Mouse (Mus musculus) central nervous system, embryonic 14 days (tissue): Measurements from ENCODE around the gene D730048I06Rik. TPM values are rescaled to one million over a fixed set of nuclear protein-coding genes. Genes with fewer than 3 reads are reported as not detected.

ENCODE experiments used
- polyA plus RNA-seq: library from polyadenylated mRNA; depleted of rRNA; stranded (reverse); fragments of >200 nt; gene quantifications from 2 replicates; pipeline ENCODE4 v1.2.3, GENCODE M21; 2012; rRNA removed

D730048I06Rik gene
- not detected in 2 replicates for polyA plus RNA-seq

DNA sequence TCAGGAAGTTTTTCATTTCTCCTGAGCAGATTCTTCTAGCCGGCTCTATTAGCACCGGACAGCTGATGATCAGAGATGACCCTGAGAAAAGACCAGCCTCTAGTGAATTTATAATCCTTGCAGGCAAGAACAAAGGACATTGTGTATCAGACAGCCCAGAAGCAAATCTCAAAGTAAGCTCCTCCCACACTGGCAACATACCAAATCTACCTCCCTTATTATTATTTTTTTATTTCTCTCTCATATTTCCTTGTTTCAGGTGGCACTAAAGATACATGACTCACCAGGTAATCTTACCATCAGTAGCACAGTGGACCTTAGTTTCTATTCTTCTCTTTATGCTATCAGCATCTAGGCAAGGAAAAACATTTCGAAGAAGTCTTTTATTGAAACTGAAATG is at the start of gene D730048I06Rik, which contains the start of gene Gm27235:
D730048I06Rik (minus strand) TSS at position 112 of the 400 bp plus-strand sequence.
Gm27235 (minus strand) TSS at position 101 of the 400 bp plus-strand sequence.

DNA sequence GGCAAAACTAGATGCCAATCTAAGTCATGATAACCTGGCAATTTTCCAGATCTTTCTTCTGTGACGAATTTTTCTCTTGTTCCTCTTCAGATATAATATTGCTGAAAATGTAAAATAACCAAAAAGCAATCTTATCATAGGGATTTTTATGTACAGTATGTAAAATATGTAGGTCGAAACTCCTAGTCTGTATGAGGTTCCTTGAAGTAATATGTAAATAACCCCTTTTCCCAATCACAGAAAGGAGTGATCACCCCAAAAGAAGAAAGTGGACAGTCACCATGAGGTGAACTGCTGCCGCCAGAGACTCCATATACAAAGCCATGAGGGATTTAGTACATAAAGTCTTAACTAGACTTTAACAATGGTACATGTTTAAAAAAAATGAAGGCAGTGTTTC is 11.9 kb downstream of the D730048I06Rik start, which contains the start of gene Gm17727:
Gm17727 (minus strand) TSS at position 101 of the 400 bp plus-strand sequence.

DNA sequence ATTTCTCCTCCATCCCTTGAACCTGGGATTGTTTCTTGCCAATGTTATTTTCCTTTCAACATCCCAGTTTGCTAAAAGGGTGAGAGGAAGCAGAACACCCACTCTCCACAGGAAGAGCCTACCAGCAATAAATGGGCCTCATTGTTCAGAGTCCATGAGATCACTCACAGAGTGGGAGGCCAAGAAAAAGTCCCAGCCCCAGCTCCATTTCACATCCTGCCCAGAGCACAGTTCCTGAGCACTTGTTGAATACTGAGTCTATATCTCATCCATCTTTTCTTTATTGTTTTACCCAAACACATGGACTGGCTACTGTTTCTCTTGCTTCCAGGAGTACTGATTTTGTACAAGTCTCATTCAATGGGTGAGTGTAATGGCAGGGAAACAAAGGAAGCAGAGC is 49.2 kb downstream of the D730048I06Rik start, which contains the start of gene Gm17677:
Gm17677 (plus strand) TSS at position 301 of the 400 bp plus-strand sequence.

Other genes starting within 250 kb of the D730048I06Rik start
- 11.2 and 11.4 TPM in 2 replicates for gene Ddx25, start 231.6 kb downstream of the D730048I06Rik start, polyA plus RNA-seq
- gene Pus3, start 231.5 kb downstream of the D730048I06Rik start, polyA plus RNA-seq, result 19.5 and 22.1 TPM in 2 replicates
- gene Pate2, start 219.8 kb downstream of the D730048I06Rik start, polyA plus RNA-seq, result 1.4 and 1.5 TPM in 2 replicates
- gene Hyls1, start 219.7 kb downstream of the D730048I06Rik start, polyA plus RNA-seq, result 12.2 and 16.0 TPM in 2 replicates
- not detected in 2 replicates for gene Pate4, start 178.2 kb downstream of the D730048I06Rik start, polyA plus RNA-seq
- not detected in 2 replicates for gene Pate3, start 141.9 kb downstream of the D730048I06Rik start, polyA plus RNA-seq
- gene Pate1, start 102.7 kb downstream of the D730048I06Rik start, polyA plus RNA-seq, result not detected in 2 replicates
- not detected in 2 replicates for gene Gm17677, start 49.1 kb downstream of the D730048I06Rik start, polyA plus RNA-seq
- gene Gm17727, start 12.0 kb downstream of the D730048I06Rik start, polyA plus RNA-seq, result not detected in 2 replicates
- gene Gm27235, start within 50 bp of the D730048I06Rik start, polyA plus RNA-seq, result not detected in 2 replicates
- not detected in 2 replicates for gene 9230110F15Rik, start 54.0 kb upstream of the D730048I06Rik start, polyA plus RNA-seq
- not detected in 2 replicates for gene 9230113P08Rik, start 118.3 kb upstream of the D730048I06Rik start, polyA plus RNA-seq